In the genomic region with DNA sequence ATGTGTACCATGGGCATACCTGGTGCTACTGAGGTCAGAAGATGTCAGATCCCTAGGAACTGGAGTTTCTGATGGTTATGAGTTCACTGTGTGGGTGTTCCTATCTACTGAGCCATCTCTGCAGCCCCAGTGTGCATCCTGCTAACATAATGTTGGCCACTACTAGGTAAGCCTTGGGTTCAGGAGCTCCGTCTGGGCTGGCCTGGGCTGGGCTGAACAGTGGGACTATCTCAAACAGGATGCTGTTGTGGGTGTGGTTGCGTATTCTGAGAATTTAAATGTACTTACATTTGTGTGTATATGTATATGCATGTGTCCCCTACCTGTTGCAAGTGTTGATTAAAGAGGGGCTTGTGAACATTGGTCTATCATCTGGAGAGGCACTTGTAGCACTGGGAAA, we compare ENCODE assay signal across 30 mouse cellular contexts. TPM values are rescaled to one million over a fixed set of nuclear protein-coding genes. Genes with fewer than 3 reads are reported as not detected.
DNase-seq lines count a peak whose midpoint lies in the region; ATAC-seq and TF ChIP-seq lines count a peak whose summit lies in the region.
"Had no signal": no experiment of that assay in that cellular context is flagged by ENCODE, and none has a peak within 500 bp of the region (broad histone marks: within the 10 kb centered on the region; RNA-seq: fewer than 3 reads in every experiment).

No protein-coding gene starts in this region.

- H3K4me1 ChIP-seq in MEL (ENCODE audit: control insufficient read depth in 1 of 2, insufficient read depth in 2 of 2, low read length in 2 of 2), result peaks cover 7 to 8% of the 10 kb centered on the region in 2 experiments; a peak in 3 of 4 replicates
- peaks cover 39% of the 10 kb centered on the region for H3K4me1 ChIP-seq in liver, embryonic 13.5 days (replicated peaks)
- H3K4me1 ChIP-seq in liver, embryonic 16.5 days (ENCODE audit: control insufficient read depth, low read depth, low read length), result peaks cover 13% of the 10 kb centered on the region
- H3K4me1 ChIP-seq: forebrain, embryonic 12.5 days; forebrain, embryonic 15.5 days; heart, embryonic 12.5 days; heart, embryonic 15.5 days had no signal

- peak; percentile 29 for DNase-seq in MEL (ENCODE audit: low read depth, low spot score)
- DNase-seq in c-Kit-positive CD71-positive TER-119-positive erythroid progenitor cells, embryonic 14.5 days (ENCODE audit: low spot score), result peak; percentile 28
- DNase-seq in liver, embryonic 13.5 days, result peak; percentile 33
- no peak for DNase-seq in urinary bladder, postnatal 4 days (ENCODE audit: low spot score in 2 of 2)
- no peak for DNase-seq in kidney, adult 18-20 months
- no peak for DNase-seq in adrenal gland, postnatal 4 days (ENCODE audit: low spot score in 2 of 2)
- DNase-seq: adrenal gland, adult 2 months; adrenal gland, postnatal 14 days; B cell, adult 2 months; cerebellum, adult 11 months; cerebellum, adult 2 months; cerebellum, adult 9-11 months; cerebellum, postnatal 25 days; gastrocnemius, postnatal 25 days; heart, adult 18-20 months; heart, postnatal 10 days; heart, postnatal 4 days had no signal

- WGBS in liver, embryonic 13.5 days (ENCODE audit: insufficient replicate concordance), result 27% methylated on average over 2 of the region's 2 CpGs
- 40% methylated on average over 2 of the region's 2 CpGs for WGBS in liver, embryonic 16.5 days (ENCODE audit: insufficient replicate concordance)

- ATAC-seq in liver, embryonic 13.5 days (ENCODE audit: low read depth), result peak; percentile 76
- ATAC-seq in liver, embryonic 16.5 days (ENCODE audit: low read depth), result peak; percentile 63
- no peak for ATAC-seq in inflammation-experienced regulatory T-cells, adult 6 months
- ATAC-seq: forebrain, embryonic 15.5 days; hindbrain, postnatal 0 days had no signal

- peaks cover 25 to 26% of the 10 kb centered on the region in 2 experiments for H3K36me3 ChIP-seq in MEL (ENCODE audit: control insufficient read depth in 1 of 2, insufficient read depth in 2 of 2, low read length in 2 of 2)
- H3K36me3 ChIP-seq in liver, embryonic 13.5 days, result peaks cover 36% of the 10 kb centered on the region
- H3K36me3 ChIP-seq in liver, embryonic 16.5 days (ENCODE audit: control insufficient read depth, insufficient read depth), result peaks cover 11% of the 10 kb centered on the region

- no peaks in the 10 kb centered on the region for H3K9me3 ChIP-seq in MEL (replicated peaks; ENCODE audit: insufficient read depth, low read length)
- no peaks in the 10 kb centered on the region for H3K9me3 ChIP-seq in liver, embryonic 13.5 days (replicated peaks)
- H3K9me3 ChIP-seq in liver, embryonic 16.5 days (replicated peaks; ENCODE audit: control insufficient read depth, low read length), result no peaks in the 10 kb centered on the region
- H3K9me3 ChIP-seq: embryonic facial prominence, embryonic 10.5 days; embryonic facial prominence, embryonic 13.5 days; forebrain, embryonic 12.5 days; forebrain, embryonic 15.5 days; G1E; heart, embryonic 12.5 days; heart, embryonic 15.5 days had no signal

- peak overlapping the region; percentile 12; the same call in 1 of the 2 replicates for H3K4me2 ChIP-seq in liver, embryonic 13.5 days
- H3K4me2 ChIP-seq in liver, embryonic 16.5 days (ENCODE audit: low read depth, low read length), result no peak overlapping the region
- H3K4me2 ChIP-seq: embryonic facial prominence, embryonic 13.5 days; forebrain, embryonic 12.5 days; forebrain, embryonic 15.5 days; heart, embryonic 12.5 days; heart, embryonic 15.5 days; hindbrain, embryonic 14.5 days had no signal

- H3K79me2 ChIP-seq in MEL (ENCODE audit: control insufficient read depth, insufficient read depth, low read length, poor library complexity), result peaks cover 8% of the 10 kb centered on the region

- no peak for TF ChIP-seq EP300 in MEL (IDR thresholded peaks at IDR 0.05; ENCODE audit: low read depth in 1 of 2, low read length in 2 of 2)

- no peak for TF ChIP-seq CTCF in MEL (IDR thresholded peaks at IDR 0.05 in 2 of 3, conservative IDR thresholded peaks at IDR 0.05 in 1 of 3; ENCODE audit: control insufficient read depth in 1 of 3, insufficient read depth in 1 of 3, low read depth in 2 of 3, low read length in 3 of 3, poor library complexity in 1 of 3, severe bottlenecking in 1 of 3)

- no peak overlapping the region for H3K27ac ChIP-seq in MEL (ENCODE audit: control insufficient read depth, low read depth, low read length)
- no peak overlapping the region for H3K27ac ChIP-seq in liver, embryonic 13.5 days
- H3K27ac ChIP-seq in liver, embryonic 16.5 days (ENCODE audit: low read length), result no peak overlapping the region
- H3K27ac ChIP-seq: embryonic facial prominence, embryonic 10.5 days; embryonic facial prominence, embryonic 13.5 days; forebrain, embryonic 12.5 days; forebrain, embryonic 15.5 days; heart, embryonic 15.5 days; hindbrain, embryonic 14.5 days; hindbrain, postnatal 0 days had no signal

- no peak overlapping the region for H3K9ac ChIP-seq in MEL (ENCODE audit: control insufficient read depth, low read depth, low read length, poor library complexity, severe bottlenecking)
- no peak overlapping the region for H3K9ac ChIP-seq in liver, embryonic 13.5 days
- H3K9ac ChIP-seq in liver, embryonic 16.5 days (ENCODE audit: low read depth, low read length), result no peak overlapping the region
- H3K9ac ChIP-seq: embryonic facial prominence, embryonic 13.5 days; forebrain, embryonic 12.5 days; forebrain, embryonic 15.5 days; heart, embryonic 12.5 days; heart, embryonic 15.5 days; hindbrain, embryonic 14.5 days had no signal

- no peak overlapping the region for H3K4me3 ChIP-seq in MEL (ENCODE audit: control insufficient read depth in 1 of 2, insufficient read depth in 1 of 2, low read depth in 2 of 2, low read length in 2 of 2)
- H3K4me3 ChIP-seq in liver, embryonic 13.5 days (replicated peaks), result no peak overlapping the region
- H3K4me3 ChIP-seq in liver, embryonic 16.5 days (ENCODE audit: low read depth, low read length), result no peak overlapping the region
- H3K4me3 ChIP-seq: embryonic facial prominence, embryonic 10.5 days; embryonic facial prominence, embryonic 13.5 days; erythroblast, embryonic 14.5 days; forebrain, embryonic 12.5 days; forebrain, embryonic 15.5 days; heart, embryonic 12.5 days; heart, embryonic 15.5 days had no signal

- no peaks in the 10 kb centered on the region for H3K27me3 ChIP-seq in MEL (ENCODE audit: control insufficient read depth in 1 of 2, insufficient read depth in 2 of 2, low read length in 2 of 2)
- H3K27me3 ChIP-seq in liver, embryonic 13.5 days, result no peaks in the 10 kb centered on the region
- no peaks in the 10 kb centered on the region for H3K27me3 ChIP-seq in liver, embryonic 16.5 days (ENCODE audit: control insufficient read depth, insufficient read depth, low read depth, low read length)
- H3K27me3 ChIP-seq: CH12.LX; embryonic facial prominence, embryonic 13.5 days; forebrain, embryonic 12.5 days; forebrain, embryonic 15.5 days; heart, embryonic 12.5 days; heart, embryonic 15.5 days had no signal

- no peak for TF ChIP-seq POLR2A in MEL (IDR thresholded peaks at IDR 0.05; ENCODE audit: control insufficient read depth in 1 of 2, insufficient read depth in 1 of 2, low read depth in 1 of 2, low read length in 2 of 2, poor library complexity in 1 of 2)

- TF ChIP-seq RAD21 in MEL (IDR thresholded peaks at IDR 0.05; ENCODE audit: low read depth, low read length), result no peak

TF ChIP-seq in MEL, 35 proteins besides CTCF, POLR2A, EP300 and RAD21:
- no peak for TF ChIP-seq MAX (IDR thresholded peaks at IDR 0.05; ENCODE audit: low read length)
- TF ChIP-seq GATA1 (IDR thresholded peaks at IDR 0.05; ENCODE audit: low read depth, low read length), result peak; percentile 36; the same call in 1 of the 2 replicates

RNA-seq across cellular contexts. Expression of a gene that starts 38.5 kb away (rescaled TPM):
- 16.3 and 18.5 TPM in 2 replicates for total RNA-seq in MEL (2012; rRNA removed)
- 100 to 1,000 TPM in 1 of 2 experiments, 10 to 100 TPM in 1; 85.4 to 476 TPM for polyA plus RNA-seq in MEL (2012; ENCODE audit: insufficient read depth in 1 of 2, insufficient read length in 2 of 2, low read depth in 1 of 2, low replicate concordance in 2 of 2, missing spikeins in 1 of 2)
- polyA plus RNA-seq in liver, embryonic 13.5 days (2015; fragmentation: Nextera tagmentation; extraction: Ambion mirVana), result 16.0 and 17.6 TPM in 2 replicates
- 14.5 and 14.6 TPM in 2 replicates for polyA plus RNA-seq in liver, embryonic 16.5 days (2015; fragmentation: Nextera tagmentation; extraction: Ambion mirVana)
- polyA plus RNA-seq in inflammation-experienced regulatory T-cells, adult 6 months (2017; shearing (Covaris generic)), result 10 to 100 TPM; 18.4 to 48.0 (median 35.1) TPM
- total RNA-seq in adrenal gland, postnatal 4 days (2021), result 100 to 1,000 TPM; 191 to 216 TPM

Comparison
In these comparisons a context has a peak if more than half of its experiments do, and no peak if none do; other contexts are left out.
1. DNase-seq: peak in MEL (single experiment), c-Kit-positive CD71-positive TER-119-positive erythroid progenitor cells, embryonic 14.5 days (single experiment) and liver, embryonic 13.5 days (single experiment); none in urinary bladder, postnatal 4 days (0 of 2), kidney, adult 18-20 months (single experiment) and adrenal gland, postnatal 4 days (0 of 2).